Mouse (Mus musculus) lung, postnatal 0 days (tissue): ENCODE data around the gene Hdc. TPM values are rescaled to one million over a fixed set of nuclear protein-coding genes. Genes with fewer than 3 reads are reported as not detected.
"Not testable (repeated sequence)": the region's sequence is repeated elsewhere in the genome, so short reads cannot be mapped to it uniquely, and the experiment has no call there.

Source experiments
- ATAC-seq: fragments of 200-750 bp; cut with Nextera tagmentation; 2 replicates; pipeline ENCODE4 v1.8.0; 2017; ENCODE audit warnings: moderate library complexity
- DNase-seq: peaks from one replicate; pipeline ENCODE4 v3.0.0-alpha.2; 2016; ENCODE audit warnings: low spot score
- H3K27ac ChIP-seq: fragments of 300-500 bp; sonication (generic); 2 replicates; pipeline ENCODE4 v1.5.1; 2014; ENCODE audit warnings: antibody characterized with exemption, mild to moderate bottlenecking, low read length, mixed read lengths
- H3K27me3 ChIP-seq: fragments of 300-500 bp; sonication (generic); replicated peaks from 2 replicates; pipeline ENCODE4 v1.6.1; 2014; ENCODE audit warnings: low read length, mixed read lengths; ENCODE audit not compliant: insufficient read depth
- H3K36me3 ChIP-seq: fragments of 300-500 bp; sonication (generic); 2 replicates; pipeline ENCODE4 v1.6.1; 2014; ENCODE audit warnings: low read length, mixed read lengths; ENCODE audit not compliant: insufficient read depth
- H3K4me1 ChIP-seq: fragments of 300-500 bp; sonication (generic); 2 replicates; pipeline ENCODE4 v1.6.1; 2014; ENCODE audit warnings: antibody characterized with exemption, low read depth, low read length, mixed read lengths; ENCODE audit not compliant: insufficient read depth
- H3K4me2 ChIP-seq: fragments of 300-500 bp; sonication (generic); replicated peaks from 2 replicates; pipeline ENCODE4 v1.6.1; 2014; ENCODE audit warnings: low read depth, mild to moderate bottlenecking, low read length, moderate library complexity, mixed read lengths
- H3K4me3 ChIP-seq: fragments of 300-500 bp; sonication (generic); 2 replicates; pipeline ENCODE4 v1.5.1; 2014; ENCODE audit warnings: low read depth, low read length
- H3K9ac ChIP-seq: fragments of 300-500 bp; sonication (generic); replicated peaks from 2 replicates; pipeline ENCODE4 v1.6.1; 2014; ENCODE audit warnings: low read depth, mild to moderate bottlenecking
- H3K9me3 ChIP-seq: fragments of 300-500 bp; sonication (generic); 2 replicates; pipeline ENCODE4 v1.6.1; 2016; ENCODE audit warnings: low read length, mixed read lengths
- CTCF ChIP-seq: IDR thresholded peaks from 2 replicates; pipeline ENCODE4 v1.5.1; 2016; ENCODE audit warnings: antibody characterized with exemption, mild to moderate bottlenecking
- EP300 ChIP-seq: IDR thresholded peaks from 2 replicates; pipeline ENCODE4 v1.6.1; 2016; ENCODE audit warnings: antibody characterized with exemption, mild to moderate bottlenecking, control low read depth
- WGBS: fragments of 180-500 bp; shearing (Covaris S2); extraction: QIAGEN DNeasy Blood & Tissue Kit; methylation state at CpG from one replicate; pipeline ENCODE4 v1.1.7; 2014; 5-methylcytosine and 5-hydroxymethylcytosine counted together
- polyA plus RNA-seq: library from polyadenylated mRNA; unstranded; fragments of >200 nt; fragmentation: Nextera tagmentation; extraction: Ambion mirVana; gene quantifications from 2 replicates; pipeline ENCODE4 v1.2.1, GENCODE M21; 2015

Gene Hdc
- polyA plus RNA-seq, 1 experiment from 2014 or later: 35.2 TPM

GRCm38 (mm10) chr2:126623138-126623537 is 4.0 kb upstream of the Hdc start:
- Histone ChIP-seq H3K4me1 (no peaks in the 10 kb centered on the region), H3K27ac (no peak overlapping the region), H3K9ac (no peak overlapping the region), H3K27me3 (no peaks in the 10 kb centered on the region), H3K36me3 (no peaks in the 10 kb centered on the region), H3K4me3 (no peak overlapping the region), H3K4me2 (no peak overlapping the region), H3K9me3 (no peaks in the 10 kb centered on the region)
- DNase-seq (no peak), ATAC-seq (no peak)
- TF ChIP-seq CTCF (no peak), EP300 (no peak)

DNA sequence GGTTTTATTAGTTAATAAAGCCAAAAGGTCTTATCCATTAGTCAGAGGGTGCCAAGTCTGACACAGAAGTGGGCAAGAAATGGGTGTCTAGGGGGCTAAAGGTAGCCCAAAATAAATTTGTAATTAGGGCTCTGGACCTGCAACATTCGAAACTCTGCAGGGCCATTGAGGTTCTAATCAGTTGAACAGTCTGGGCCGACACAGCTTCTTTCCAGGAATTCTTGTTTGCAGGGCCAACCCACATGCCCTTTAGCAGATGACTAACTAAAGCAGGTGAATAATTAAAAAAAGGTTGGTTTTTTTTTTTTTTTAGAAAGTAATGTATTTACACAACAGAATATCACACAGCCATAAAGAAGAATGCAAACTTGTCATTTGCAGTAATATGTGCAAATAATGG is 3.4 kb upstream of the Hdc start:
- Histone ChIP-seq H3K27me3 (no peaks in the 10 kb centered on the region), H3K27ac (no peak overlapping the region), H3K9ac (no peak overlapping the region), H3K36me3 (no peaks in the 10 kb centered on the region), H3K4me3 (no peak overlapping the region), H3K9me3 (no peaks in the 10 kb centered on the region), H3K4me2 (no peak overlapping the region), H3K4me1 (no peaks in the 10 kb centered on the region)
- DNase-seq (no peak), ATAC-seq (no peak)
- TF ChIP-seq CTCF (no peak), EP300 (no peak)
- 85% methylated on average over 2 of the region's 2 CpGs for WGBS

- 21% methylated on average over 8 of the region's 8 CpGs for WGBS
- DNase-seq: peak; percentile 41
- no peak for TF ChIP-seq CTCF
- no peak for TF ChIP-seq EP300
These were observed 474 bp downstream of the Hdc start for GRCm38 (mm10) chr2:126618470-126619179.

DNA sequence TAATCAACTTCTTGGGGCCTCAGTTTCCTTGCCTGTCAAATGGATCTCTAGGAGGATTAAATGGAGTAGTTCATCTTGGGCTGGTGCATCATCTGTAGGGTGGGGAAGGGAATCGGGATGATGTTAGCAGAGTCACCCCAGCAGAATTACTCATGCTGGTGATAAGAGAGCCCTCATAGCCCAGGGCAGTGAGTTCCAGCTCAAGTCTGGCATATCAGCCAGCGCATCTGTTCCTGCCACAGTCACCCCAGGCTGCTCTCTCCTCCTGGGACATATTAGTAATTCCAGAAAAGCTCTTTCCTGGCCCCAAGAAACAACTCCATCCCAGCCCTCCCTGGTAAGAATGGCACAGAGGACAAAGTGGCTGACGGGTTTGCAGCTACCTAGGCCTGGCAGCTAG is 3.7 kb downstream of the Hdc start:
- H3K9me3 ChIP-seq: no peaks in the 10 kb centered on the region
- no peak overlapping the region for H3K4me3 ChIP-seq
- H3K27me3 ChIP-seq: no peaks in the 10 kb centered on the region
- H3K4me1 ChIP-seq: no peaks in the 10 kb centered on the region
- ATAC-seq (no peak), DNase-seq (no peak)
- H3K4me2 ChIP-seq: no peak overlapping the region
- no peaks in the 10 kb centered on the region for H3K36me3 ChIP-seq
- H3K27ac ChIP-seq: no peak overlapping the region
- no peak overlapping the region for H3K9ac ChIP-seq
- WGBS: 89% methylated on average over 3 of the region's 3 CpGs
- TF ChIP-seq EP300 (no peak), CTCF (no peak)

More at GRCm38 (mm10) chr2:126618470-126619179, 474 bp downstream of the Hdc start:
- no peaks in the 10 kb centered on the region for H3K9me3 ChIP-seq
- ATAC-seq: peak; percentile 32
- peak overlapping the region; percentile 11; the same call in 1 of the 2 replicates for H3K4me2 ChIP-seq
- H3K36me3 ChIP-seq: no peaks in the 10 kb centered on the region
- peak overlapping the region; percentile 38; the same call in 1 of the 2 replicates for H3K27ac ChIP-seq
- H3K27me3 ChIP-seq: no peaks in the 10 kb centered on the region
- H3K9ac ChIP-seq: no peak overlapping the region
- no peak overlapping the region for H3K4me3 ChIP-seq
- no peaks in the 10 kb centered on the region for H3K4me1 ChIP-seq

DNA sequence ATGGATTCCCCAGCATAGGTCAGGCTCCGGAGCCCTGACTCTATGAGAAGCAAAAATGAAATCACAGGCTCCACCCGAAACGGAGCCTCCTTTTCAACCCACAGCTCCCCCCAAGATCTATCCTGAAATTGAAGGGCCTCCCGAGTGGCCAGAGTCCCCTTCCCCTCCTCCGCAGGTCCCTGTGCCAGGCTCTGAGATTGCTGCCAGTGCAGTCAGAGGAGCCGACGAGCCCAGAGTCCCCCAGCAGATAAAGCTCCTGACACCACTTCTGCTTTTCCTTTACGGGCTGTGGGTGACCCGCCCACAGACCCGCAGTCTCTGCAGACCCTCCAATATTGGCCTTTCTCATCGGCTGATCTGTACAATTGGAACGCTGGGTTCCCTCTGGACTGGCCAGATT is 9.5 kb downstream of the Hdc start:
- not testable (repeated sequence) for H3K27me3 ChIP-seq, H3K9me3 ChIP-seq, H3K4me2 ChIP-seq, H3K4me3 ChIP-seq, DNase-seq, H3K4me1 ChIP-seq, ATAC-seq, H3K27ac ChIP-seq, H3K9ac ChIP-seq, H3K36me3 ChIP-seq
- 67% methylated on average over 12 of the region's 12 CpGs for WGBS

DNA sequence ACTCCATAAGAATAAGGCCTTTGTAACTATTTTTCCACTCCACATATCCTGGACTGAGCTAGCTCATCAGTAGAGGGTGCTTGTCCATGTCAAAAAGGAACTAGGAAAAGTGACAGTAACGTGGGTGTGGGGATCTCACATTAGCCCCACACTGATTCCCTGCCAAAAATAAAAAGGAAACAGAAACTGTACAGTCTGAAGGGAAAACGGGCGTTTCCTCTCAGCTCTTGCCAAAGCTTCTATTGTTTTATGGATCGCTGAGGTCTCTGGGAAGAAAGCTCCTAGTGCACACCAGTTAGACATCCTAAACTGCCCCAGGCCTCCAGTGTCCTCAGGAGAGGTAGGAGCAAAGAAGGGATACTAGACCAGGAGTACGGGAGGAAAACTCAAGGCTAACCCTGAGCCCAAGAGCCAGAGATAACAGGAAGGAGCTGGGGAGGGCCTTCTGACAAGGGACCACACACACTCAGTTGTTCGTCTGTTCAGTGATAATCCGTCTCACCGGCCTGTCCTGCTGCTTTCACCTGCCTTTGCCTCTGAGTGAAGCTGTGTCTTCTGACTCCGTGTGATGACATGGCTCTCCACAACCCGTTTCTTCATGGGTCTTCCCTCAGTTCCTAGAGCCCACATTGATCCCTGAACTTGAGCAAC is 11.4 kb downstream of the Hdc start:
- Histone ChIP-seq H3K36me3 (no peaks in the 10 kb centered on the region), H3K4me2 (0 out of 2 replicates have a peak overlapping the region, but pooled peaks have one; percentile 3), H3K9ac (0 out of 2 replicates have a peak overlapping the region, but pooled peaks have one; percentile 12), H3K27me3 (no peaks in the 10 kb centered on the region), H3K9me3 (no peaks in the 10 kb centered on the region), H3K4me3 (no peak overlapping the region), H3K27ac (no peak overlapping the region), H3K4me1 (no peaks in the 10 kb centered on the region)
- ATAC-seq: peak; percentile 55
- peak; percentile 57 for DNase-seq
- WGBS: 36% methylated on average over 10 of the region's 10 CpGs
- TF ChIP-seq CTCF: no peak; the same call in 1 of the 2 replicates
